Mouse (Mus musculus) yolk sac, embryonic 10.5 days (tissue): Measurements from ENCODE around the gene Sh3gl1.

Source experiments
- DNase-seq: peaks from one replicate; pipeline ENCODE4 v3.0.0-alpha.2; 2017; ENCODE audit warnings: low spot score

Sh3gl1 gene

GRCm38 (mm10) chr17:56040030-56040856 lies 3.8 kb upstream of the Sh3gl1 start, which contains the start of gene Chaf1a:
Gene Chaf1a (plus strand): TSS chr17:56040439.
- peak; percentile 95 for DNase-seq

- no peak for DNase-seq
These were observed 2.9 kb upstream of the Sh3gl1 start for GRCm38 (mm10) chr17:56039345-56039744.

- DNase-seq = no peak
These were observed 2.3 kb upstream of the Sh3gl1 start for GRCm38 (mm10) chr17:56038583-56039261.

DNA sequence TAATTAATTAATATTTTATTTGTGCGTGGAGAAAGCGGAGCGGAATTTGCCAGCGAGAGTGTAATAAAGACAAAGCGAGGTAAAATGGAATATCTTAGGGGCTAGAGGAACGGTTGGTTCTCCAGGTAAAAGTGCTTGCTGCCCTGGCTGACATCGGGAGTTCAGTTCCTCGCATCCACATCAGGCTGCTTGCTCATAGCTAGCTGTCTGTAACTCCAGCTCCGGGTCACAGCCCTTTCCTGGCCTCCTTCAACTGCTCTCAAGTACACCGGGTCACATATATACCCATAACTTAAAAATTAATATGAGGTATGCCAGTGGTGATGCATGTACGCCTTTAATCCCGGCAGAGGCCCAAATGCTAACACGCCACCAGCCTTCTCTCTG lies 459 bp upstream of the Sh3gl1 start:
- DNase-seq = no peak

DNA sequence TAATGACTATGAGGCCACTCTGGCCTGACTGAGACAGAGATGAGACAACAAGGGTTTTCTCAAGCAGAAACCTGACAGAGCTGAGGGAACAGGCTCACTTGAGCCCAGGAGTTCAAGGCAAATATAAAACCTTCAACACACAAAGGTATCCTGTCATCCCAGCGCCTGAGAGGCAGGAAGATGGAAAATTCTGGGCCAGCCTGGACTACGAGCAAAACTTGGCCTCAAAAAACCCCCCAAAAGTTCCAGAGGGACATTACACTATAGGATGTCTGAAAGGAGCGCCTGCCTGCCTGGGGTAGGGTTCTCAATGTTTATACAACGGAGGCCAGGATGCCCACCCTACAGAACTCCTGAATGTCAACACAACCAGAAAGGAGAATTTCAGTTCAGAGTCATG lies 1.2 kb downstream of the Sh3gl1 start:
- no peak for DNase-seq

GRCm38 (mm10) chr17:56034726-56035100 lies 1.7 kb downstream of the Sh3gl1 start:
- no peak for DNase-seq

DNA sequence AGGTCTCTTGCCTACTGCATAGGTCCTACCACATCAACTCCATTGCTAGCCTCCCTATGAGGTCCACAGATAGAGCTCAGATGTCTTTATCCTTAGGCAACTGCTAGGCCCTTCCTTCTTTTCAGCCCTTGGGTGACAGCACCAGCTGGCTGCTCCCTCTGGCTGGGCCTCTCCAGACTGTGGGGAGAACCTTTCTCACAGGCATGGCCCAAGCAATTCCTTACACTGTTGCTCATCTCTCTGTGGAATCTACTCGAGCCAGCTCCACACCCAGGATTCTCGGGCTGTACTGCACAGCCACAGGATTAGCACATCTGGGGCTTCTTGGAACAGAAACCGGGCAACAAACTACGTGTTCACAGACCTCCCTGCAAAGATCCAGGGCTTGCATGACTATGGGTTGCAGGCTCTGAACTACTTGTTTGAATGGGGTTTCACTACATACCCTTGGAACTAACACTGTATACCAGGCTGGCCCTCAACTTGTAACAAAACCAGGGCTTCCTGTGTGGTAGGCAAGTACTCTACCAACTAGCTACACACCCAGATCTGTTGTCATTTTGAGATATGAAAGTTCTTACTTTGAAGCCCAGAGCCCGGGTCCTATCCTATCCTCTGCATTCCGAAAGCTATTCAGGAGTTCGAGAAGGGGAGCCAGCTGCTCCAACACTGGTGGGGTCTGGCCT lies 2.3 kb downstream of the Sh3gl1 start:
- no peak for DNase-seq

DNA sequence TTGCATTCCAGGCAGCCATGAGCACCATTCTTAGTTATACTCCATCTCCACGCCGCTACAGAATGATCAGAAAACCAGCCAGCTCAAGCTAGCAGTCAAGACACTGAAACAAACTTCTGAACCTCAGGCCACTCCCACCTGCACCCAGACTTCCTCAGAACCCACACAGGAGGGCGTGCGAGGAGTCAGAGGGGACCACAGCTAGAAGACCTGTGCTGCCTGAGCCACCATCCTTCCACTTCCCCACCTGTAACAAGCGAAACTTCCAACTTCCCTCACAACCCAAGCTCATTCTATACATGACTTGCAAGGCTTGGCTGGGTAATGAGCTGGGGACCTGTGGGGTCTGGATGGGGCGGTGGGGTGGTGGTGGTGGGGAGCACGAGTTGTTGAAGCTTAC lies 3.6 kb downstream of the Sh3gl1 start:
- no peak for DNase-seq

- no peak for DNase-seq
These were observed 4.2 kb downstream of the Sh3gl1 start for GRCm38 (mm10) chr17:56032127-56032733.

- no peak for DNase-seq
These were observed 5.0 kb downstream of the Sh3gl1 start for GRCm38 (mm10) chr17:56031431-56031830.

DNA sequence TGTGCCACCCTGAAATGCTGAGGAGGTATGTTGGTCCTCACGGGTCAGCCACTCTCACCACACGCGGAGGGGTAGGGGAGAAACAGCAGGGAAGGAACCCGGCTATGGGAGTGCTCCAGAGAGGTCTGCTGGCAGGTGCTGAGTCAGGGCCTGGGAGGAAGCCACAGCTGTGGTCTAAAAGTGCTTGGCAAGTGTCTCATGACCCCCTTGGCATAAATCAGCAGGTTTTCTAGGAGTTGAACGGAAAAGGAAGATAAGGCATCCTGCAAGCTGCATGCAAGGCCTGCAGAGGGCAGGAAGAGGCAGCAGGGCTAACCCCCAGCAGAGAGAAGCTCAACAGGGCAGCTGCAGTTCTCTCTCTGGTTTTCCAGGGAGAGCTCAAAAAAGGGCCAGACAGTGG lies 5.5 kb downstream of the Sh3gl1 start:
- DNase-seq = no peak

GRCm38 (mm10) chr17:56030238-56030870 lies 6.1 kb downstream of the Sh3gl1 start:
- DNase-seq = no peak

GRCm38 (mm10) chr17:56027801-56028441 lies 8.5 kb downstream of the Sh3gl1 start:
- DNase-seq = no peak

DNA sequence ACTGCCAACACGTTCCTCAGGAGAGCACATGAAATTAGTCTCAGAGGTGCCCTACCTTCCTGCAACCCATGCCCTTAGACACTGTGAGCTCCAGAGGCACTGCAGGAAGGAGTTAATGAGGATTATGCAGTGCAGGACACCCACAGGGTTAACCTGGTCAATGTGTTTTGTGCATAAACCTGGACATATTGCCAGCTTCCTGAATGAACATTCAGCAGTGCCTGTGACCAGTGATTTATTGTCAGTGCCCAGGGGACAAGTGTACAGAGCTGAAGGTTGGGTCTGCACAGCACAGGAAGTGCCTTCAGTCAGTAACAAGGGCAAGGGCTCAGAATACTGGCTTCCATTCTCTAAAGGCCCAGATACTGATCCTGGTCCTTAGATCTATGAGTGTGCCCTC lies 9.6 kb downstream of the Sh3gl1 start:
- no peak for DNase-seq

DNA sequence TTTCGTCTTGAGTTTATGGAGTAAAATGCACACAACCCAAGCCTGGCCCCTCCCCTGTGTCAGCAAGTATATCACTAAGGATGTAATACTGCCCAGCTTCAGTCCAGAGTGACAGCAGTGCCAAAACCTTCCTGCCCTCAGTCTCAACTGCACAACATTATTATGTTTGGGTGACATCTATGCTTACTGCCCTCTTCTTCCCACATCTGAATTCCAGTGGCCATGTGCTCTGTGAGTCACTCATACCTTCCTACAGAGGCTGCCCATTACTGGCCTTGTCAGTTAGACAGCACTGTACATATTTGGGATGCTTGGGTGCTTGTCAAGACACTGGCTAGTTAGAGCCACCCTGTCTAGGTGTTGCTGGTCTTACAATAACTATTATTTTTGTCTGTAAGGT lies 10.1 kb downstream of the Sh3gl1 start:
- DNase-seq = no peak

DNA sequence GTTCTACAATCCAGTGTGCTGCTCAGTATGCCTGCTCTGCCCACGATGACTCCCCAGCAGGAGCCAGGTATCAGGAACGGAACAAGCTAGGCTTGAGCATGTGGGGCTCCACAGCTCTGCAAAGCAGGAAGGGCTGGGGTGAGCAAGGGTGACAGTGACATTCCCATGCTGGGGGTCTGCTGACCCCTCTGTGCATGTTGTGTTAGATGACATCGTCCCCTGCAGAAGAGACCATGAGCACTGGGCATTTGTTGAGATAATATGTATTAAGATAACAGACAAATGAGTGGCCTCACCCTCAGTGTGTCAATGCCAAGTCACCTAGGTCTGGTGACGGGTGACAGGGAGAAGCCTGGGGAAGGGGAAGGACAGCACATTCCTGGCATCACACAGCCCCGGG lies 11.5 kb downstream of the Sh3gl1 start:
- DNase-seq = no peak

DNA sequence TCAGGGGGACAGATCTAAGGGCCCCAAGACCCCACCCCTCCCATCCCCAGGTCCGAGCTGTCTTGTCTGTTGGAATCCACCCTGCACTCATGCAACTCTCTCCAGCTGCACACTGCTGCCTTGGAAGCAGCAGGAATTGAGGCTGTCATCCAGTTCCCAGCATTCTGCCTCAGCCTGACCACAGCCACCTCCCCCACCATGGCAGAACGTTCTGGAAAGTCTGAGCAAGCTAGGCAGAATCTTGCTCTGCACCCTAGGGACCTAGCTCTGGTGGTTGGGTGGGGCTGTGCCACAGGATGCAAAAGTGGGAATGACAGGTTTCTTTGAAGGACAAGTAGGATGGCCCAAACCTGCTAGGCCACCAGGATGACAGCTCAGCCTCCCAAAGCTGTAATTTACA lies 12.0 kb downstream of the Sh3gl1 start:
- no peak for DNase-seq

DNA sequence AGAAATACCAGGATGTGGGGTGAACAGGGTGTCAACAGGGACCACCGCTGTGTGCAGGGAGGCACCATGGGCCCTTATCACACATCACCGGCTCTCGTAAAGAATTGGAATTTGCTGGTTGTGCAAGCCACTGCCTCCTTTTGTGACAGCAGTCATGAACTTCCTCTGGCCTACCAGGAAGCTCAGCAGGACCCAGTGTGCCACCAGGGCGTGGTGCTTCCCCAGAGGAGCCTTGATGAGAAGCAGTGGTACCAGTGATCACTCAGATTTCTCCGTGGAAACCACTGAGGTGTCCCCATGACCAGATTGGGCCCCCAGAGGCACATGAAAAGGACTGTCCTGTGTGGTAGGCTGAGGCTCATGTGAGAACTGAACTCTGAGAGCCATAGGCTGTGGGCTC lies 13.0 kb downstream of the Sh3gl1 start:
- no peak for DNase-seq

DNA sequence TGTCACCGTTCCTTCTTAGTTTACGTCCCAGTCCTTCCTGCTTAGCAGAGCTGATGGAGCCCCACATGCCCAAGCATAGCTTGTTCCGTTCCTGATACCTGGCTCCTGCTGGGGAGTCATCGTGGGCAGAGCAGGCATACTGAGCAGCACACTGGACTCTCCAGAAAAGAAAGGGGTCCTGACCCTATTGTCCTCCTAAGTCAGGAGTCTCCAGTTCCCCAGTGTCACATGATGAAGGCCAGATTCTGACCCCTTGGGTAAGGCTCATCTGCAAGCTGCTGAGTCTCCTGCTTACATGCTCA lies 13.5 kb downstream of the Sh3gl1 start:
- no peak for DNase-seq

GRCm38 (mm10) chr17:56022131-56022988 lies 14.1 kb downstream of the Sh3gl1 start:
- no peak for DNase-seq
